Mouse (Mus musculus): ENCODE results near the gene Oxt. TPM values are rescaled to one million over a fixed set of nuclear protein-coding genes. Genes with fewer than 3 reads are reported as not detected.
"Not testable (repeated sequence)": the region's sequence is repeated elsewhere in the genome, so short reads cannot be mapped to it uniquely, and the experiment has no call there.

The Oxt gene
- polyA plus RNA-seq, 1 experiment from 2014 or later = not detected

DNA sequence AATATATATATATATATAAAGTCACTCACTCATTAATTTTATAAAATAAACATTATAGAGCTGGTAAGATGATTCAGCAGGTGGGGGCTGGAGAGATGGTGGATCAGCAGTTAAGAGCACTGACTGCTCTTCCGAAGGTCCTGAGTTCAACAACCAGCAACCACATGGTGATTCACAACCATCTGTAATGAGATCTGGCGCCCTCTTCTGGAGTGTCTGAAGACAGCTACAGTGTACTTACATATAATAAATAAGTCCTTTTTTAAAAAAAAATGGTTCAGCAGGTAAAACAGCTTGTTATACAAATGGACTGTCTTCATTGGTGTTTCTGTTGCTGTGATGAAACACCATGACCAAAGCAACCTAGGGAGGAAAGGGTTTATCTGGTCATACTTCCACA lies 18.0 kb upstream of the Oxt start:
- peaks cover 52% of the 10 kb centered on the region for H3K36me3 ChIP-seq
- no peak for DNase-seq (ENCODE audit: low spot score)
- no peaks in the 10 kb centered on the region for H3K9me3 ChIP-seq (replicated peaks)
- 75% methylated on average over 2 of the region's 2 CpGs for WGBS
- peaks cover 6% of the 10 kb centered on the region for H3K4me1 ChIP-seq
- no peak overlapping the region for H3K4me3 ChIP-seq
- no peaks in the 10 kb centered on the region for H3K27me3 ChIP-seq (ENCODE audit: low read depth, poor library complexity, severe bottlenecking)
- H3K27ac ChIP-seq (replicated peaks) = no peak overlapping the region

DNA sequence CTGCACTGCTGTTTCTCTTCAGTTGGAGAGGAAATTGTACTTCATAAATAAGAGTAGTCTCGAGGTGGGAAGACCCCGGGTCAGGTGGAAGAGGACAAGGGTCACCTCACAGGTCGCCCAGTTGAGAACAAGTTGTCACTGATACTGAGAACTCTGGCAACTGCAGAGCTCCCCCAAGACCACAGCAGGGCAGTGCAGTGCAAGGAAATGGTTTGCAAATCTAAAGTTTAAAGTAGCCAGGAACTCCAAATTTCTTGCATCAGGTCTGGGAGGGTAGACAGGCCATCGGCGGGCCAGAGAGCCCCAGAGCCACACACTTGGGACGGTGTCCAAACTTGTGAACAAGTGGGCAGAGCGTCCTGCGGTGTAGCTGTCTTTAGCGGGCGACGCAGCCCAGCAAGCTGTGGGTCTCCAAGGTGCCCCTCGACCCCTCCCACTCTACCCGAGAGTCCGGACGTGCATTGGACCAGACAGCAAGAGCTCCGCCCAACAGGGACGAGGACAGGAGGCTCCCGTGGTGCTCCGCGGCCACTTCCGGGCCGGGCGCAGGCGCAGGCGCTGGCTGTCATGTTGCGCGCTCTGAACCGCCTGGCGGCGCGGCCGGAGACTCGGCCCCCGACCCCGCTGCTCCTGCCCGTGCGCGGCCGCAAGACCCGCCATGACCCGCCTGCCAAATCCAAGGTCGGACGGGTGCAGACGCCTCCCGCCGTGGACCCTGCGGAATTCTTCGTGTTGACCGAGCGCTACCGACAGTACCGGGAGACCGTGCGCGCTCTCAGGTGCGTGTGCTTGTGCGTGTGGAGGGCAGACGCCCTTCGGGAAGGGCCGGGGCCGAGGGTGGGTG lies 12.5 kb upstream of the Oxt start, which contains the start of gene Mrps26:
TSS of gene Mrps26 (plus strand) at position 531 of the 844 bp plus-strand sequence.
- H3K4me3 ChIP-seq = peak within 1 kb of the TSS; percentile 84
- no peaks in the 10 kb centered on the region for H3K9me3 ChIP-seq (replicated peaks)
- peak; percentile 93 for DNase-seq (ENCODE audit: low spot score)
- H3K4me1 ChIP-seq = peaks cover 23% of the 10 kb centered on the region
- WGBS = under 1% methylated on average over 61 of the region's 61 CpGs
- peaks cover 27% of the 10 kb centered on the region for H3K36me3 ChIP-seq
- peak within 1 kb of the TSS; percentile 86 for H3K27ac ChIP-seq (replicated peaks)
- H3K27me3 ChIP-seq (ENCODE audit: low read depth, poor library complexity, severe bottlenecking) = no peaks in the 10 kb centered on the region

DNA sequence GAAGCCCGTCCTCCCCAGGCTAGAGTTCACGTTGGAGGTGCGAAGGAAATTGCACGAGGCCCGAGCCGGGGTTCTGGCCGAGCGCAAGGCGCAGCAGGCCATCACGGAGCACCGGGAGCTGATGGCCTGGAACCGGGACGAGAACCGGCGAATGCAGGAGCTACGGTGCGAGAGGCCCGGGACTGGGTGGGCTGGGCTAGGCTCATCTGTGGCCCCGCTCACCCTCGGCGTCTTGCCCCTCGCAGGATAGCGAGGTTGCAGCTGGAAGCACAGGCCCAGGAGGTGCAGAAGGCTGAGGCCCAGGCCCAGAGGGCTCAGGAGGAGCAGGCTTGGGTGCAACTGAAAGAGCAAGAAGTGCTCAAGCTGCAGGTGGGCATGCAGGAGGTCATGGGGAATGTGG lies 11.9 kb upstream of the Oxt start:
- Histone ChIP-seq H3K36me3 (peaks cover 24% of the 10 kb centered on the region), H3K4me3 (peak overlapping the region; percentile 84), H3K27me3 (ENCODE audit: low read depth, poor library complexity, severe bottlenecking) (no peaks in the 10 kb centered on the region), H3K4me1 (peaks cover 23% of the 10 kb centered on the region), H3K27ac (replicated peaks) (peak overlapping the region; percentile 86), H3K9me3 (replicated peaks) (no peaks in the 10 kb centered on the region)
- no peak for DNase-seq (ENCODE audit: low spot score)
- WGBS = 1% methylated on average over 23 of the region's 23 CpGs

DNA sequence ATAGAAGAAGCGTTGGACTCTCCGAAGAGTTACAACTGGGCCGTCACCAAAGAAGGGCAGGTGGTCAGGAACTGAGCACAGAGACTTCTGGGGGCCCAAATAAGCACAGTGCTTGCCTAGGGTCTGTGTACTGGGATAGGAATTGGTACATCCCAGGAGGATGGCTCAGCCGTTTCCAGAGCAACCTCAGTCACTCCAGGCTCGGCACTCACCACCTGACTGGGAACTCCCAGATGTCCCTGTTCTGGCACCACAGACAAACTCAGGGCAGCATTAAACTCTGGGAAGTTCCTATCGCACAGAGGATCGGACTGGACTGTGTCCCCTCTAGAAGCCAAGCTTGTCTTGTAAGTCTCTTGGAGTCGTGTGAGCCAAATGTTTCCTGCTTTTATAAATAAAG lies 11.0 kb upstream of the Oxt start:
- 86% methylated on average over 8 of the region's 8 CpGs for WGBS
- Histone ChIP-seq H3K4me3 (peak overlapping the region; percentile 84), H3K27me3 (ENCODE audit: low read depth, poor library complexity, severe bottlenecking) (no peaks in the 10 kb centered on the region), H3K27ac (replicated peaks) (no peak overlapping the region), H3K4me1 (peaks cover 23% of the 10 kb centered on the region), H3K36me3 (peaks cover 24% of the 10 kb centered on the region), H3K9me3 (replicated peaks) (no peaks in the 10 kb centered on the region)
- no peak for DNase-seq (ENCODE audit: low spot score)

DNA sequence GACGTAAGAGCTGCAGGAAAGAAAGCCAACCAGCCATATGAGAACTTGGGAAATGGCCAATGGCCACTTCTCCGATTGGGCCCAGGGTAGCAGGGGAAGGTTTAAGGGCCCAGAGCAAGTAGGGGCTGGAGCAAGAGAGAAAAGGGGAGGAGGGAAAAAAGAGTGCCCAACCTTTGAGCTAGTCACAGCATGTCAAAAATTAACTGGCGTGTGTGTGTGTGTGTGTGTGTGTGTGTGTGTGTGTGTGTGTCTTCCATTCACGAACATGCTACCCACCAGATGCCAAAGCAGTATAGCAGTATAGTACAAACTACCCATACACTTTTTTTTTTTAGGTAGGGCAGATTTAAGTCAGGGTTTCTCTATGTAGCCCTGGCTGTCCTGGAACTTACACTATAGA lies 7.1 kb upstream of the Oxt start:
- Histone ChIP-seq H3K27me3 (ENCODE audit: low read depth, poor library complexity, severe bottlenecking) (peaks cover 9% of the 10 kb centered on the region), H3K9me3 (replicated peaks) (no peaks in the 10 kb centered on the region), H3K4me3 (no peak overlapping the region), H3K27ac (replicated peaks) (no peak overlapping the region), H3K36me3 (peaks cover 24% of the 10 kb centered on the region), H3K4me1 (peaks cover 12% of the 10 kb centered on the region)
- WGBS = 85% methylated on average over 4 of the region's 4 CpGs
- DNase-seq (ENCODE audit: low spot score) = no peak

DNA sequence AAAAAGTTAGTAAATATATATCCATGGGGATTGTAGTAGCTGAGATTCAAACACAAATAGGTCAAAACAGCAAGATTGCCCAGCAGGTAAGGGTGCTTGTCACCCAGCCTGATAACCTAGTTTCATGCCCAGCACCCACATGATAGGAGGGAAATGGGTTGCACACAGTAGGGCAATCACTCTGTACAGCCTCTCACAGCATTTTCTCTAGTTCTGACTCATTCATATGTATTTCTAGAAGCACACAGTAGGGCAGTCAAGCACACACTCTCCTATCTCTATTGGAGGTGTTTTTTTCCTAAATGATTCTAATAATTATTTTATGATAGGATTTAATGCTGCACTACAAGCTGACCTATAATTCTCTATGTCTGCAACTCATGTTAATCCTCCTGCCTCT lies 6.0 kb upstream of the Oxt start:
- H3K4me3 ChIP-seq = no peak overlapping the region
- H3K27me3 ChIP-seq (ENCODE audit: low read depth, poor library complexity, severe bottlenecking) = peaks cover 18% of the 10 kb centered on the region
- no peaks in the 10 kb centered on the region for H3K9me3 ChIP-seq (replicated peaks)
- no peak for DNase-seq (ENCODE audit: low spot score)
- peaks cover 2% of the 10 kb centered on the region for H3K4me1 ChIP-seq
- no peak overlapping the region for H3K27ac ChIP-seq (replicated peaks)
- peaks cover 22% of the 10 kb centered on the region for H3K36me3 ChIP-seq

DNA sequence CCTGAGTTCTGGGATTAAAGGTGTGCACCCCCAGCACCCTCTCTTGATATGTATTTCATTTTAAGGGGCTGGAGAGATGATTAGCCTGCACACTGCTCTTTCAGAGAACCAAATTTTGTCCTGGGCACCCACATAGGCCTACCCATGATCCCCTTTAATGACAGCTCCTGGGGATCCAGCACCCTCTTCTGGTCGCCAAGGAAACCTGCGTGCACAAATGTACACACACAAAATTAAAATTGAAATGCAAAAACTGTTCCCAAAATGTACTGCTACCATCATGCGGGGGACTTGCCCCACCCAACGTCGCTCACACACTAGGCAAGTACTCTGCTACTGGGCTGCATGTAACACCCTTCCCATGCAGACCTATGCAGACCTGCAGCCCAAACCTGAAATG lies 1.0 kb upstream of the Oxt start:
- WGBS = 86% methylated on average over 5 of the region's 5 CpGs
- H3K27me3 ChIP-seq (ENCODE audit: low read depth, poor library complexity, severe bottlenecking) = peaks cover 69% of the 10 kb centered on the region
- no peak overlapping the region for H3K27ac ChIP-seq (replicated peaks)
- peaks cover 22% of the 10 kb centered on the region for H3K4me1 ChIP-seq
- H3K4me3 ChIP-seq = no peak overlapping the region
- no peak for DNase-seq (ENCODE audit: low spot score)
- H3K36me3 ChIP-seq = no peaks in the 10 kb centered on the region
- no peaks in the 10 kb centered on the region for H3K9me3 ChIP-seq (replicated peaks)

DNA sequence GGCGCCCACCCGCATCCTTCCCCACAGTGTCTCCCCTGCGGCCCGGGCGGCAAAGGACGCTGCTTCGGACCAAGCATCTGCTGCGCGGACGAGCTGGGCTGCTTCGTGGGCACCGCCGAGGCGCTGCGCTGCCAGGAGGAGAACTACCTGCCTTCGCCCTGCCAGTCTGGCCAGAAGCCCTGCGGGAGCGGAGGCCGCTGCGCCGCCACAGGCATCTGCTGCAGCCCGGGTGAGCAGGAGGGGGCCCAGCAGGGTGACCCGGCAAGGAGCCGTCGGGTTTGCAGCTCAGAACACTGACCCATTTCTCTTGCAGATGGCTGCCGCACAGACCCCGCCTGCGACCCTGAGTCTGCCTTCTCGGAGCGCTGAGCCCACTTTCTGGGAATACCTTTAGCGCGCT lies 591 bp downstream of the Oxt start:
- peak; percentile 34 for DNase-seq (ENCODE audit: low spot score)
- Histone ChIP-seq H3K27ac (replicated peaks) (0 out of 2 replicates have a peak overlapping the region, but pooled peaks have one; percentile 9), H3K27me3 (ENCODE audit: low read depth, poor library complexity, severe bottlenecking) (peaks cover 85% of the 10 kb centered on the region), H3K4me3 (peak overlapping the region; percentile 44), H3K4me1 (peaks cover 34% of the 10 kb centered on the region)
- not testable (repeated sequence) for H3K9me3 ChIP-seq (replicated peaks); H3K36me3 ChIP-seq
- under 1% methylated on average over 32 of the region's 32 CpGs for WGBS

DNA sequence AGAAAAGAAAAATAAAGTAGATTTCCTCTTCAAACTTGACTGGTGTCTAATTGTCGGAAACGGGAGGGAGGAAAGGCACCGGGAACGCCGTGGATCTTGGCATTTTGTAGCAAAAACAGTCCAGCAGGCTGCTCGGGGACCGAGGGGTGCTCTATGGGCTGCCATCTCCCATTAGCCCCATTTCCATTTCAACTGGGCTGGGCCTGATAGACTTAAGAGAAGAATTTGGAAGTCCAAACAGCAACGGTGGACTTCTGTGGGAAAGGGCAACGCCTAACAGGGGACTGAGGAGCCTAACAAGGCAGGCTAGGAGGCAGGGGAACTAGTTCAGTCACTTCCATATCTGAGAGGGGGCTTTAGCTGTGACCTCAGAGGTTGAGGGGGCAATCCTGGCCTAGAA lies 1.0 kb downstream of the Oxt start:
- WGBS = 4% methylated on average over 9 of the region's 9 CpGs
- H3K4me3 ChIP-seq = peak overlapping the region; percentile 44

DNA sequence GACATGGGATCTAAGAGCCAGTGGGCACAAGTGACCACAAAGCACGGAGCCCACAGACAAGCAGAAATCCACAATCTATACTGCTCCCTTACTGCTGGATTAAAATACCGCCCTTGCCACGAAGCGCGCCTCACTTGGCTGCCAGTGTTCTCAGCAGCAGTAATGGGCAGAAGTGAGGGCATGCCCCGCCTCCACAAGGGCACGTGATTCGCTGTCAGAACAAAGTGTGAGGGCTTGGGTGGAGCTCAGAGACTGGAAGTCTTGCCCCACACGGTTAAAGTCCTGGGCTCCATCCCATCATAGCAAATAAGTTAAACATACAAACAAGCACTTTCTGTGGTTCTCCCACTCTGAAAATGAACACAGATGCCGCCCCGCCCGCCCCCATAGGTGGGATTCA lies 1.7 kb downstream of the Oxt start:
- 4% methylated on average over 12 of the region's 12 CpGs for WGBS
- no peaks in the 10 kb centered on the region for H3K36me3 ChIP-seq
- H3K27me3 ChIP-seq (ENCODE audit: low read depth, poor library complexity, severe bottlenecking) = peaks cover 95% of the 10 kb centered on the region
- peak overlapping the region; percentile 44; the same call in 1 of the 2 replicates for H3K4me3 ChIP-seq
- peaks cover 34% of the 10 kb centered on the region for H3K4me1 ChIP-seq
- DNase-seq (ENCODE audit: low spot score) = peak; percentile 42
- H3K27ac ChIP-seq (replicated peaks) = no peak overlapping the region
- H3K9me3 ChIP-seq (replicated peaks) = no peaks in the 10 kb centered on the region

More for the DNA sequence above, 1.0 kb downstream of the Oxt start:
- peaks cover 89% of the 10 kb centered on the region for H3K27me3 ChIP-seq (ENCODE audit: low read depth, poor library complexity, severe bottlenecking)
- H3K36me3 ChIP-seq = no peaks in the 10 kb centered on the region
- no peak overlapping the region for H3K27ac ChIP-seq (replicated peaks)
- DNase-seq (ENCODE audit: low spot score) = peak; percentile 35
- peaks cover 34% of the 10 kb centered on the region for H3K4me1 ChIP-seq
- no peaks in the 10 kb centered on the region for H3K9me3 ChIP-seq (replicated peaks)

DNA sequence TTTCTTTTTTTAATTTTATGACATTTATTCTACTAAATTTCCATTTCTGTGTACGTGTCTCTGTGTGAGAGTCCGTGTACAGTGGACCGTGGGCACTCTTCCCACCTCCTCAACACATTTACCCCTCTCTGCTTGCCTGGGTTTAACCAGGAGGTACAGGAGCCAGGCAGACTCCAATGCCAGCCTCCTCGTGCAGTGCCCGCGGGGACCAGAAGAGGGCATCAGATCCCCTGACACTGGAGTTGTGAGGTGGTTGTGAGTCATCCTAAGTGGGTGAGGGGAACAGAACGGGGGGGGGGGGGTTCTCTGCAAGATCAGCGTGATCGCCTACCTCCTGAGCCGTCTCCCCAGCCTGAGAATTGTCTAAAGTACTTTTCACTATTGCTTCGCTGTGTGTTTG lies 2.2 kb downstream of the Oxt start:
- Histone ChIP-seq H3K36me3 (no peaks in the 10 kb centered on the region), H3K27ac (replicated peaks) (no peak overlapping the region), H3K27me3 (ENCODE audit: low read depth, poor library complexity, severe bottlenecking) (peaks cover 99% of the 10 kb centered on the region), H3K9me3 (replicated peaks) (no peaks in the 10 kb centered on the region), H3K4me1 (peaks cover 34% of the 10 kb centered on the region), H3K4me3 (no peak overlapping the region)
- DNase-seq (ENCODE audit: low spot score) = peak; percentile 71
- 10% methylated on average over 11 of the region's 11 CpGs for WGBS

DNA sequence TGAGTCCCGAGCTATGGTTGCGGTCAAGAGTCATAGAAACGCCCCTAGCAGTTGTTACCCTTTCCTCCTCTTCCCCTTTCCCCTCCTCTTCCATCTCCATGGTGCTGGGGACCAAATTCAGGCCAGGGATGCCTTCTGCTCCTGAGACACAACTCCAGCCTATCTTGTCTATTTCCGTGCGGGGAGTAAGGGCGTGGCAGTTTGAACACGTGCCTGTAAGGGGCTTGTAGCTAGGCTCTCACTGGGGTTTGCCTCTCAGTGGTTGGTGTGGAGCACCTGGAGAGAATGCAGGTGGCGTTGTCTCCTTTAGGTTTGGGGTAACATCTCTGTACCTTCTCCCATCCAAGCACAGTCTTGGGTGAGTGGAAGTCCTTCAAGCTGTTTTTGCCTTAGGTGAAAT lies 3.8 kb downstream of the Oxt start:
- Histone ChIP-seq H3K36me3 (no peaks in the 10 kb centered on the region), H3K27ac (replicated peaks) (no peak overlapping the region), H3K27me3 (ENCODE audit: low read depth, poor library complexity, severe bottlenecking) (peaks cover 97% of the 10 kb centered on the region), H3K4me1 (peaks cover 34% of the 10 kb centered on the region), H3K9me3 (replicated peaks) (no peaks in the 10 kb centered on the region), H3K4me3 (peak overlapping the region; percentile 45)
- WGBS = 7% methylated on average over 8 of the region's 8 CpGs
- no peak for DNase-seq (ENCODE audit: low spot score)

DNA sequence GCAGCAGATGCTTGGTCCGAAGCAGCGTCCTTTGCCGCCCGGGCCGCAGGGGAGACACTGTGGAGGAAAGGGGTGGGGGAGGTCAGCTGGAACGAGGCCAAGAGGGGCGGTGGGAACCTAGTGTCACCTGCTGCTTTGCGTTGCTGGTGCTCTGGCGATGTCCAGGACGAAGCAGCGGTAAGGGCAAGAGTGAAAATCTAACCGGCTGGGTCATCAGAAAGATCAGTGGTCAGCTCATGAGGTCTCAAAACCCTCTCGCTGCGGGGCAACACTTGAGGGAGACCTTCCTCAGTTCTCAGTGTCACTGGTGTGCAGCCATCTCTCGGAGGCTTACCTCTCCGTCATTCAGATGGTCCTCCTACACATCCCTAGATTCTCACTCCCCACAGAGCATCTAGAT lies 5.2 kb downstream of the Oxt start:
- H3K4me1 ChIP-seq = peaks cover 32% of the 10 kb centered on the region
- H3K27ac ChIP-seq (replicated peaks) = no peak overlapping the region
- peaks cover 83% of the 10 kb centered on the region for H3K27me3 ChIP-seq (ENCODE audit: low read depth, poor library complexity, severe bottlenecking)
- H3K4me3 ChIP-seq = peak overlapping the region; percentile 45
- peak; percentile 20 for DNase-seq (ENCODE audit: low spot score)
- H3K36me3 ChIP-seq = no peaks in the 10 kb centered on the region
- H3K9me3 ChIP-seq (replicated peaks) = no peaks in the 10 kb centered on the region
- 4% methylated on average over 16 of the region's 16 CpGs for WGBS
